Mouse (Mus musculus) NIH3T3 (cell line): ENCODE data around the gene Hspa1a.
"Not testable (repeated sequence)": the region's sequence is repeated elsewhere in the genome, so short reads cannot be mapped to it uniquely, and the experiment has no call there.

Source experiments
- DNase-seq: peaks from one replicate; pipeline ENCODE4 v3.0.0-alpha.2; 2012; ENCODE audit warnings: low read depth

The Hspa1a gene

GRCm38 (mm10) chr17:34964640-34965049, 7.3 kb downstream of the Hspa1a start:
- DNase-seq = peak; percentile 82

DNA sequence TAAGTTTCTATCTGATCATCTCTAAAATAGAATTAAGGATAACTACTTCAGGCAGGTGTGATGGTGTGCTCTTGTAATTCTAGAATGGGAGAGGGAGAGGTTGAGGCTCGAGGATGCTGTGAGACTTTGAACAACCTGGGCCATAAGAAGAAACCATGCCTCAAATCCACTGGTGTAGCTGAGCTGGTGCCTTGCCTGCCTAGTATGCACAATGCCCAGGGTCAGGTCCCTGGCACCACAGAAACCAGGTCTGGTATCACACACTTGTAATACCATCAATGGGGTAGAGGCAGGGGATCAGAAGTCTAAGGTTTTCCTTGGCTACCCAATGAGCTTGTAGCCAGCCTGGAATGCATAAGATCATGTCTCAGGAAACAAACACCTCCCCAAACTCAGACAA, 9.1 kb downstream of the Hspa1a start:
- no peak for DNase-seq

- DNase-seq = peak; percentile 84
Measured at GRCm38 (mm10) chr17:34962125-34962524, 9.8 kb downstream of the Hspa1a start.

GRCm38 (mm10) chr17:34960702-34961493, 11.1 kb downstream of the Hspa1a start:
- peak; percentile 82 for DNase-seq

DNA sequence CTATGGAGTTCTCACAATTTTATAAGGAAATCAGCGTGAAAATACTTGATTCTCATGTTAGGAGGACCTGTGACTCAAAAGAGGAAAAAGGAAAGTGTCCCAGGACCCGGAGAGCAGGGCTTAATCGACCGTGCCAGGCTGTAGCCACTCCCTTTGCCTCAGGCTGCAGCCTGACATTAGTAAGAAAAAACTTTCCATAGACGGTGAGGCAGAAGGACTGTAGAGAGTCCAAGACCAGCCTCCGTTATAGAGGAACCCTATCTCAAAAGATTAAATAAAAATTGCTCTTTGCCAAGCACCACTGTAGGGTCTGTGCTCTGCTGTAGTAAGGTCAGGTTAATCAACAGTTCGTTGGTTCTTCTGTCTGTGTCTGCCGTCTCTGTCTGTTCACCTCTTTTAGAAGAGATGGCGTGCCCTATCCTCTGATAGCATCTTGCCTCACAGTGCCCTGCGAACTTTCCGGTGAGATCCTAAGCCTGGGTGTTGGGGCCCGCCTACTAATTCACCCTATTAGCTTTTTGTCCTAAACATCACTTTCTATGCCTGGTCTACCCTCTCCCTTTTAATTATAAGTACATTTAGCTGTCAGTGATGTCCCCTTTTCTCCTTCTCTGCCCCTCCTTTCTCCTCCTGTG, 12.0 kb downstream of the Hspa1a start:
- DNase-seq = peak; percentile 88

DNA sequence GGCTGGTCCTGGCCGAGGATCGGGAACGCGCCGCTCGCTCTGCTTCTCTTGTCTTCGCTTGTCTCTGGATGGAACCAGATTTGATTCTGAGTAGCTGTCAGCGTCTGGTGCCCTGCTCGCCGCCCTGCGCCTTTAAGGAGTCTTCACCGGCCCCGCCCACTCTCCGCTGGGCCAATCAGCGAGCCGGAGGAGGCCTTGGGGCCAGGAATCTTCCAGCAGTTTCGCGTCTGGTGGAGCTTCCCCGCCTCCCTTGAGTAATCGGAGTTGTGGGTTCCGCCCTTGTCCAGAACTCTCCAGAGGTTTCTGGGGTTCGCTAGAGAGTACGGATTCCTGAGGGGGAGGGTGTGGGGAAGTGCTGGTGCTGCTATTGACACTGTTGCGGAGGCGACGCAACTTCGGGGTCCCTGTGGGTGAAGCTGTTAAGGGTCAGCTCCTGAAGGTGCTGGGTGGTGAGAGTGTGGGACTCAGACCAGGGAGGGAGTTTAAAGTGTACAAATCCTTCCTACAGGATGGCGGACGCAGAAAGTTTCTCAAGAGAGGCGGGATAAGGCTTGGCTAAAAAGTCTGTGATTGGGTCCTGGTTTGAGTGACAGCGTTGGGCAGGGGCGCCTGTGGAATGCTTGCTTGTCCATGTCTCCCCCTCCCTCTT, 12.7 kb downstream of the Hspa1a start, which contains the start of gene Hspa1b:
Gene Hspa1b (minus strand): TSS at position 109 of the 649 bp plus-strand sequence.
- DNase-seq = peak; percentile 89

GRCm38 (mm10) chr17:34958734-34959129, 13.2 kb downstream of the Hspa1a start:
- DNase-seq = not testable (repeated sequence)

DNA sequence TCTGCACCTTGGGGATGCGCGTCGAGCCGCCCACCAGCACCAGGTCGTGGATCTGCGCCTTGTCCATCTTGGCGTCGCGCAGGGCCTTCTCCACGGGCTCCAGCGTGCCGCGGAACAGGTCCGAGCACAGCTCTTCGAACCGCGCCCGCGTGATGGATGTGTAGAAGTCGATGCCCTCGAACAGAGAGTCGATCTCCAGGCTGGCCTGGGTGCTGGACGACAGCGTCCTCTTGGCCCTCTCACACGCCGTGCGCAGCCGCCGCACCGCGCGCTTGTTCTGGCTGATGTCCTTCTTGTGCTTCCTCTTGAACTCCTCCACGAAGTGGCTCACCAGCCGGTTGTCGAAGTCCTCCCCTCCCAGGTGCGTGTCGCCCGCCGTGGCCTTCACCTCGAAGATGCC, 14.0 kb downstream of the Hspa1a start:
- not testable (repeated sequence) for DNase-seq

- DNase-seq = not testable (repeated sequence)
Measured at GRCm38 (mm10) chr17:34957291-34957690, 14.7 kb downstream of the Hspa1a start.

- peak; percentile 75 for DNase-seq
Measured at GRCm38 (mm10) chr17:34956340-34956739, 15.6 kb downstream of the Hspa1a start.

- no peak for DNase-seq
Measured at GRCm38 (mm10) chr17:34955884-34956283, 16.1 kb downstream of the Hspa1a start.

DNA sequence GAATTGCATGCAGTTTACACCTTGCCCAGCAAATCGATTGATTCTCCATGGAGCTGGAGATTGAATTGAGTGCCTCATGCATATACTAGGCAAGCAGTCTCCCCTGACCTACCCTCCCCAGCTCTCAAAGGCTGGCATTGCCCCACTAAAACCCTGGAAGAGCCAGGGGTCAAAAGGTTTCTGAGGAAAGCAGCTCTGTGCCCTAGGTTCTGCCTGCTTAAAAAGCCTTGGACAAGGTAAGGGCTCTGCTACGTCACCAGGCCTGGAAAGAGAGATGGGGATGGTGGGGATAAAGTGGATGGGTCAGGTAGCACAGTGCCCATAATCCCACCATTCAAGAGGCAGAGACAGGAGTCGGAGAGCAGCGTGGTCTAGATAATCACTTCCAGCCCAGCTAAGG, 17.1 kb downstream of the Hspa1a start:
- no peak for DNase-seq

- DNase-seq = no peak
Measured at GRCm38 (mm10) chr17:34953904-34954303, 18.1 kb downstream of the Hspa1a start.

DNA sequence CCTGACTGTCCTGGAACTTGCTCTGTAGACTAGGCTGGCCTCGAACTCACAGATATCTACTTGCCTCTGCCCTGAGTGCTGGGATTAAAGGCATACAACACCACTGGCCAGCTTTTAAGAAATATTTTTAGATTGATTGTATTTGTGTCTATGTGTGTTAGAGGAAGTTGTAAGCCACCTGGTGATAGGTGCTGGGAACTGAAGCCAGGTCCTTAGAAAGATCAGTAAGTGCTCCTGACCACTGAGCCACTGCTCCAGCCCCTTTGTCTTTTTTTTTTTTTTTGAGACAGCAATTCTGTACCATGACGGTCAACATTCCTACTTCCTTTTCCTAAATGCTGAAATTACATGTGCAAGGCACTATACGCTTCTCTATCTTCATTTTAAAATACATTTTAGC, 18.7 kb downstream of the Hspa1a start:
- DNase-seq = no peak

GRCm38 (mm10) chr17:34952378-34953040, 19.4 kb downstream of the Hspa1a start:
- peak; percentile 89 for DNase-seq

DNA sequence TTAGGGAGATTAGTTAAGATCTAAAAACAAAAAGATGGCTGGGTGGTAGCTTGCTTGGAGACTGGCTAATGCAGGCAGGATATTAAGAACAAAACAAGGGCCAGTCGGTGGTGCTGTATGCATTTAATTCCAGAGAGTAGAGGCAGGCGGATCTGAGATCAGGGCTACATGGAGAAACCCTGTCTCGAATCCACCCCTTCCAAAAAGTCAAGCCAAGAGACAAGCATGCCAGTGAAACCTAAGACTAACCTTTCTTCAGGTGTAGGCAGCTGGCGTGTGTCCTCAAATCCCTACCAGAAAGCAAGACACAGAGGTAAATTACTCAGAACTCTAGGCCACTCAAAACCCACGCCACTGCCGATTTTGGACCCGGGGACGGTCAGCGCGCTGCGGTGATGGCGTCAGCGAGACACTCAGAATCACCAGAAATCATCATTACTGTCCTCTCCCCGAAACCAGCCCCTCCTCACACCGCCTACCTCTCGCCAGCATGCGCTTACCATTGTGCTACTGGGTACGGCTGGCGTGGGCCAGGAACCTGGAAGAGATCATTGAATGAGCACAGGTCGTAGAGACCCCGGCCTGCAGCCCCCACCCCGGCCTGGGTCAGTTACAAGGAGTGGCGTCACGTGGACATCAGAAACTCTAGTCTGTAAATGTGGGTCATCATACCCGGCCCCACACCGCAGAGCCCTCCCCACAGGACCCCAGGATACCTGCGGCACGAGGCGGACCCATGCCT, 20.1 kb downstream of the Hspa1a start:
- peak; percentile 42 for DNase-seq

GRCm38 (mm10) chr17:34950514-34951455, 21.2 kb downstream of the Hspa1a start:
- DNase-seq = peak; percentile 62

- DNase-seq = no peak
Measured at GRCm38 (mm10) chr17:34949553-34949969, 22.4 kb downstream of the Hspa1a start.

GRCm38 (mm10) chr17:34948721-34949552, 23.0 kb downstream of the Hspa1a start:
- DNase-seq = not testable (repeated sequence)
